In genomic region chr17:87024491-87025242, GRCm38 (mm10) we compare ENCODE assay signal across 8 mouse cellular contexts. TPM values are rescaled to one million over a fixed set of nuclear protein-coding genes. Genes with fewer than 3 reads are reported as not detected.
DNase-seq lines count a peak whose midpoint lies in the region; ATAC-seq and TF ChIP-seq lines count a peak whose summit lies in the region.

No protein-coding gene starts in this region.

- no peaks in the 10 kb centered on the region for H3K27me3 ChIP-seq in cerebellum, adult 2 months (ENCODE audit: control insufficient read depth, insufficient read depth, low read length)
- H3K27me3 ChIP-seq in thymus, adult 2 months (ENCODE audit: control insufficient read depth, insufficient read depth, low read length) = no peaks in the 10 kb centered on the region
- H3K27me3 ChIP-seq in hindbrain, embryonic 15.5 days = no peaks in the 10 kb centered on the region
- no peaks in the 10 kb centered on the region for H3K27me3 ChIP-seq in midbrain, embryonic 11.5 days (ENCODE audit: control insufficient read depth, insufficient read depth, low read length)

- no peak for DNase-seq in cerebellum, adult 2 months
- DNase-seq in cerebellum, postnatal 14 days = no peak
- no peak for DNase-seq in thymus, adult 2 months
- DNase-seq in thymus, postnatal 14 days = no peak
- peak; percentile 86 for DNase-seq in midbrain, embryonic 11.5 days (ENCODE audit: low spot score, missing footprints)
- no peak for DNase-seq in frontal cortex, postnatal 10 days (ENCODE audit: low spot score in 2 of 2)
- DNase-seq in spleen, adult 12 weeks (ENCODE audit: low spot score) = no peak

- peak overlapping the region; percentile 44 for H3K9ac ChIP-seq in hindbrain, embryonic 15.5 days
- H3K9ac ChIP-seq in midbrain, embryonic 11.5 days (ENCODE audit: low read length) = peak overlapping the region; percentile 73

- no peak for TF ChIP-seq POLR2A in cerebellum, adult 2 months (IDR thresholded peaks at IDR 0.05; ENCODE audit: borderline replicate concordance, insufficient read depth, low read length)
- no peak for TF ChIP-seq POLR2A in thymus, adult 2 months (IDR thresholded peaks at IDR 0.05; ENCODE audit: control insufficient read depth, extremely low read depth, insufficient read depth, low read length, poor library complexity)

- peak overlapping the region; percentile 73 for H3K4me3 ChIP-seq in cerebellum, adult 2 months (replicated peaks; ENCODE audit: insufficient read depth, low read depth, low read length)
- H3K4me3 ChIP-seq in thymus, adult 2 months (ENCODE audit: control insufficient read depth, insufficient read depth, low read length) = peak overlapping the region; percentile 62
- H3K4me3 ChIP-seq in hindbrain, embryonic 15.5 days = peak overlapping the region; percentile 53
- H3K4me3 ChIP-seq in midbrain, embryonic 11.5 days (ENCODE audit: low read depth, low read length) = peak overlapping the region; percentile 93

- WGBS in cerebellum, adult 2 months = 2% methylated on average over 55 of the region's 55 CpGs
- 3% methylated on average over 55 of the region's 55 CpGs for WGBS in thymus, adult 2 months
- WGBS in hindbrain, embryonic 15.5 days = under 1% methylated on average over 55 of the region's 55 CpGs
- under 1% methylated on average over 55 of the region's 55 CpGs for WGBS in midbrain, embryonic 11.5 days

- no peaks in the 10 kb centered on the region for H3K9me3 ChIP-seq in hindbrain, embryonic 15.5 days
- no peaks in the 10 kb centered on the region for H3K9me3 ChIP-seq in midbrain, embryonic 11.5 days (ENCODE audit: control insufficient read depth, low read length)

- H3K4me2 ChIP-seq in hindbrain, embryonic 15.5 days = peak overlapping the region; percentile 84
- peak overlapping the region; percentile 97 for H3K4me2 ChIP-seq in midbrain, embryonic 11.5 days

- H3K4me1 ChIP-seq in cerebellum, adult 2 months (ENCODE audit: control insufficient read depth, insufficient read depth, low read length) = peaks cover 4% of the 10 kb centered on the region; the same call in 1 of the 2 replicates
- peaks cover 4% of the 10 kb centered on the region for H3K4me1 ChIP-seq in thymus, adult 2 months (replicated peaks; ENCODE audit: control insufficient read depth, insufficient read depth, low read length)
- H3K4me1 ChIP-seq in hindbrain, embryonic 15.5 days (replicated peaks) = peaks cover 20% of the 10 kb centered on the region
- no peaks in the 10 kb centered on the region; the same call in 1 of the 2 replicates for H3K4me1 ChIP-seq in midbrain, embryonic 11.5 days (ENCODE audit: control insufficient read depth, insufficient read depth, low read length)

- ATAC-seq in hindbrain, embryonic 15.5 days (ENCODE audit: low FRiP score, low read depth) = peak; percentile 79; the same call in 1 of the 2 replicates
- ATAC-seq in midbrain, embryonic 11.5 days (ENCODE audit: low FRiP score) = peak; percentile 88

- H3K27ac ChIP-seq in cerebellum, adult 2 months (ENCODE audit: insufficient read depth, low read length) = peak overlapping the region; percentile 23; the same call in 1 of the 2 replicates
- no peak overlapping the region for H3K27ac ChIP-seq in thymus, adult 2 months (ENCODE audit: control insufficient read depth, insufficient read depth, low read length)
- no peak overlapping the region for H3K27ac ChIP-seq in hindbrain, embryonic 15.5 days (replicated peaks)
- no peak overlapping the region for H3K27ac ChIP-seq in midbrain, embryonic 11.5 days (ENCODE audit: low read depth, low read length)

- no peak for TF ChIP-seq CTCF in cerebellum, adult 2 months (IDR thresholded peaks at IDR 0.05; ENCODE audit: borderline replicate concordance, insufficient read depth, low read depth, low read length)
- TF ChIP-seq CTCF in thymus, adult 2 months (IDR thresholded peaks at IDR 0.05; ENCODE audit: borderline replicate concordance, control insufficient read depth, extremely low read depth, insufficient read depth, low read length, poor library complexity) = no peak

- peaks cover 5% of the 10 kb centered on the region for H3K36me3 ChIP-seq in thymus, adult 2 months (ENCODE audit: control insufficient read depth, insufficient read depth, low read length)
- peaks cover 16% of the 10 kb centered on the region for H3K36me3 ChIP-seq in hindbrain, embryonic 15.5 days
- 0 out of 2 replicates have a peak, but pooled peaks cover under 1% of the 10 kb centered on the region for H3K36me3 ChIP-seq in midbrain, embryonic 11.5 days (ENCODE audit: control insufficient read depth, insufficient read depth, low read length)

RNA-seq across cellular contexts. Expression of gene Pigf, which starts 0.5 kb away (rescaled TPM):
- polyA plus RNA-seq in cerebellum, adult 2 months (2012; rRNA removed) = 18.2 and 19.6 TPM in 2 replicates
- 4.8 TPM in 2 replicates for polyA plus RNA-seq in thymus, adult 2 months (2012; rRNA removed)
- polyA plus RNA-seq in hindbrain, embryonic 15.5 days (2015; fragmentation: Nextera tagmentation; extraction: Ambion mirVana) = 30.6 and 32.7 TPM in 2 replicates
- polyA plus RNA-seq in midbrain, embryonic 11.5 days (2014; fragmentation: Nextera tagmentation; extraction: Ambion mirVana) = 48.5 and 50.2 TPM in 2 replicates

RNA-seq across cellular contexts. Expression of gene Cript, which starts 0.7 kb away (rescaled TPM):
- 77.0 and 86.6 TPM in 2 replicates for polyA plus RNA-seq in cerebellum, adult 2 months (2012; rRNA removed)
- polyA plus RNA-seq in thymus, adult 2 months (2012; rRNA removed) = 12.6 and 16.8 TPM in 2 replicates
- polyA plus RNA-seq in hindbrain, embryonic 15.5 days (2015; fragmentation: Nextera tagmentation; extraction: Ambion mirVana) = 192 and 200 TPM in 2 replicates
- polyA plus RNA-seq in midbrain, embryonic 11.5 days (2014; fragmentation: Nextera tagmentation; extraction: Ambion mirVana) = 211 and 229 TPM in 2 replicates
